Mouse (Mus musculus) kidney, embryonic 15.5 days (tissue): ENCODE data around the gene Shisa9. TPM values are rescaled to one million over a fixed set of nuclear protein-coding genes. Genes with fewer than 3 reads are reported as not detected.

Experiments
- ATAC-seq: fragments of 200-750 bp; cut with Nextera tagmentation; replicated peaks from 2 replicates; pipeline ENCODE4 v1.8.0; 2017; ENCODE audit warnings: moderate TSS enrichment; ENCODE audit not compliant: low FRiP score
- H3K27ac ChIP-seq: fragments of 300-500 bp; sonication (generic); 2 replicates; pipeline ENCODE4 v1.5.1; 2015; ENCODE audit warnings: mild to moderate bottlenecking, inconsistent platforms
- H3K27me3 ChIP-seq: fragments of 300-500 bp; sonication (generic); 2 replicates; pipeline ENCODE4 v1.6.1; 2015; ENCODE audit warnings: inconsistent platforms
- H3K36me3 ChIP-seq: fragments of 300-500 bp; sonication (generic); 2 replicates; pipeline ENCODE4 v1.6.1; 2015; ENCODE audit warnings: inconsistent platforms
- H3K4me1 ChIP-seq: fragments of 300-500 bp; sonication (generic); 2 replicates; pipeline ENCODE4 v1.6.1; 2015; ENCODE audit warnings: inconsistent platforms
- H3K4me2 ChIP-seq: fragments of 300-500 bp; sonication (generic); 2 replicates; pipeline ENCODE4 v1.6.1; 2015; ENCODE audit warnings: moderate library complexity, mild to moderate bottlenecking, inconsistent platforms
- H3K4me3 ChIP-seq: fragments of 300-500 bp; sonication (generic); replicated peaks from 2 replicates; pipeline ENCODE4 v1.5.1; 2015; ENCODE audit warnings: mild to moderate bottlenecking, inconsistent platforms
- H3K9ac ChIP-seq: fragments of 300-500 bp; sonication (generic); 2 replicates; pipeline ENCODE4 v1.6.1; 2015; ENCODE audit warnings: mild to moderate bottlenecking, inconsistent platforms
- H3K9me3 ChIP-seq: fragments of 300-500 bp; sonication (generic); replicated peaks from 2 replicates; pipeline ENCODE4 v1.6.1; 2016; ENCODE audit warnings: inconsistent platforms
- WGBS: fragments of 180-500 bp; shearing (Covaris S2); methylation state at CpG from one replicate; pipeline ENCODE4 v1.1.7; 2015; ENCODE audit warnings: mixed read lengths; 5-methylcytosine and 5-hydroxymethylcytosine counted together
- polyA plus RNA-seq: library from polyadenylated mRNA; unstranded; fragments of >200 nt; fragmentation: Nextera tagmentation; extraction: Ambion mirVana; gene quantifications from 2 replicates; pipeline ENCODE4 v1.2.1, GENCODE M21; 2015

The Shisa9 gene
- polyA plus RNA-seq, 1 experiment from 2014 or later: 1.3 TPM

DNA sequence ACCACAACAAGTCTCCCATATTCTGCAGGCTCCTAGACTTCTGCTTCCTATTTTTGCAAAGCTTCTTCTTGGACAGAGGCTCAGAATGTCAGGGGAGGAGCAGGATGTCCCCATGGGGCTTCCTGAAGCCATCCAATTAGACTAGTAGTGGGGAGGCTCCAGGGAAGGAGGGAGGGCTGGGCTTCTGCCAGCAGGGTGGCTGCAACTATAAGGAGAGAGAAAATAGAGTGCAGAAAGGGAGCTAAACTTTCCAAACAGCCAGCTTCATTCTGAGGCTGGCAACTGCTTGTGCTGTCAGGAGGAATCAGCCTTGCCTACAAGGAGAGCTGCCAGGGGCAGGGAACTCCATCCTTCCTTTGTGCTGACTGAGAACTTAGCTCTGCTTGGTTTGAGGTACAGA, 162.8 kb downstream of the Shisa9 start:
- Histone ChIP-seq H3K9me3 (no peaks in the 10 kb centered on the region), H3K36me3 (no peaks in the 10 kb centered on the region), H3K4me3 (no peak overlapping the region), H3K9ac (no peak overlapping the region), H3K27me3 (no peaks in the 10 kb centered on the region), H3K27ac (no peak overlapping the region), H3K4me1 (no peaks in the 10 kb centered on the region), H3K4me2 (no peak overlapping the region)
- no peak for ATAC-seq

DNA sequence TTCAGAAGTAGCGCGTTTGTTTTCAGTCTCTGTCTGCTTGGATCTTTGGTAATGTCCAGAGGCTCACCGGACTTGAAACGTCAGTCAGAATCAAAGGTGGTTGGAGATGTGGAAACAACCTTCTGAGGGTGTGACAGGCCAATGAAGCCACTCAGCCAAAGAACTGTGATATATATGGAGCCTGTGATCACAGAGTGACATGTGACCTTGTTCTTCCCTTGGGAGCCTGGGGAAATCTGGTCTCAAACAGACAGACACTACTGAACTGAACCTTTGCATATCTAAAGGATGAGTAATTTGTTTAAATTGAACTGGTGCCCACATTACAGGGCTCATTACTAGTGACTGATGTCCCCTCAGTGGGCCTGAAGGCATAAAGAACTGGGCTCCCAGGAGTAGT, 168.1 kb downstream of the Shisa9 start:
- H3K27me3 ChIP-seq: no peaks in the 10 kb centered on the region
- no peaks in the 10 kb centered on the region for H3K4me1 ChIP-seq
- no peaks in the 10 kb centered on the region for H3K9me3 ChIP-seq
- no peak overlapping the region for H3K9ac ChIP-seq
- no peaks in the 10 kb centered on the region for H3K36me3 ChIP-seq
- no peak overlapping the region for H3K27ac ChIP-seq
- no peak overlapping the region for H3K4me2 ChIP-seq
- ATAC-seq: no peak
- H3K4me3 ChIP-seq: no peak overlapping the region
- WGBS: 65% methylated on average over 4 of the region's 4 CpGs

DNA sequence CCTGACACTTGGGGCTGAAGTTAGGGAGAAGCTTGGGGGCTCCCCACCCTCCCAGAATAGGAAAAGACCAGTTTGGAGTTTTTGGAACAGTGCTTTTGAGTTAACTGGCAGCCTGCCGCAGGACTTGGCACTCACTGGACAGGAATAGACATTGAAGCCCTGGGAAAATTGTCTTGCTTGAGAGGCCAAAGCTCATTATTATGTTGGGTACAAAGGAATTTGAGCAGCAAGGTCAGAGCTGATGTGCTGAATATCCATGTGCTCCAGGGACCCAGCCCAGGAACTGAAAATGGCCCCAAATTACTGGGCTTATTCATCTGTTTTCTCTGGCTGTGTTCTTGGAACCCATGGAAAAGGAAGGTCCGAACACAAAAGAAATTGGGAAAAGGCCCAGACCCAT, 170.6 kb downstream of the Shisa9 start:
- H3K27me3 ChIP-seq: no peaks in the 10 kb centered on the region
- H3K4me1 ChIP-seq: no peaks in the 10 kb centered on the region
- H3K27ac ChIP-seq: no peak overlapping the region
- H3K4me2 ChIP-seq: no peak overlapping the region
- H3K36me3 ChIP-seq: no peaks in the 10 kb centered on the region
- WGBS: 73% methylated on average over 2 of the region's 2 CpGs
- ATAC-seq: no peak
- no peak overlapping the region for H3K4me3 ChIP-seq
- H3K9me3 ChIP-seq: no peaks in the 10 kb centered on the region
- no peak overlapping the region for H3K9ac ChIP-seq

DNA sequence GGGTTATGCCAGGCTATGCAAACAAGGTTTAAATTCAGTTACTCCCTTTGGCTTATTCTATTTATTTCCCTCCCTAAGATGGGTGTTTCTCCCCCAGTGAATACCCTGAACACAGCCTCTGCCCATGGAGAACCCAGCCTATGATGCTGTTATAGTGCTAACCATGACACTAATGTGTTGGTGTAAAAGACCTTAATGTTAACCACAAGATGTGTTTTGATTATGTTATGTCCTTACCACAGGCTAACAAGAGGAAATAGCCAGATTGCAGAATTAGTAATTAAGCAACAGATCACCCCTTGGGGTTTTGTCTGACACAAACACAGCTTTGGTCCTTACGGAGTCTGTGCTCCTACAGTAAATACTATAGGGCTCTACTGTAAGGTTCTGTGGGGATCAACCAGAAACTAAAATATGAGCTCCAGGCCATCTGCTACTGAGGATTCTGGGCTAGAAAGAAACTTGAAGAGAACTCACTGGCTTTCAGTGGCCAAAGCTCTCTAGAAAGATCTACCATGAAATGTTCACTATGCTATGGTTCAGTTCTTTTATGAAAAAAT, 189.6 kb downstream of the Shisa9 start:
- Histone ChIP-seq H3K4me2 (no peak overlapping the region), H3K27me3 (no peaks in the 10 kb centered on the region), H3K4me3 (no peak overlapping the region), H3K36me3 (no peaks in the 10 kb centered on the region), H3K9ac (no peak overlapping the region), H3K27ac (no peak overlapping the region), H3K9me3 (no peaks in the 10 kb centered on the region), H3K4me1 (no peaks in the 10 kb centered on the region)
- WGBS: 98% methylated on average over 1 of the region's 1 CpGs
- ATAC-seq: no peak

DNA sequence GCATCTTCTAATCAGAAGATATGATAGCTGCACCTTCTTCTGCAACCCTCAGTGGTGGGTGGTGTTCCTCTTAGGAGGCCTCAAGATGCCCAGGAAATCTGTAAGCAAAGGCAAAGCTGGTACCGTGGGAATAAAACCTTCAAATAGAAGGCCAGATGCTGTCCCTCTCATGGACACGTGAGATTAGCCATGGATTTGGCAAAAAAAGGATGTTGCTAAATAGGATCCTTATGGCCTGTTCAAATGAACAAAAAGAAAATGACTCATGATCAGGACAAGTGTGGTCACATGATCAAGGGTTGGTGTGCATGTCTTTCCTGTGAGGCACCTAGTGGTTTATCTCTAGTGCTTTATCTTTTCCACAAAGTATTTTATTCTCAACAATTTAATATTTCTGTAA, 194.1 kb downstream of the Shisa9 start:
- no peak overlapping the region for H3K9ac ChIP-seq

DNA sequence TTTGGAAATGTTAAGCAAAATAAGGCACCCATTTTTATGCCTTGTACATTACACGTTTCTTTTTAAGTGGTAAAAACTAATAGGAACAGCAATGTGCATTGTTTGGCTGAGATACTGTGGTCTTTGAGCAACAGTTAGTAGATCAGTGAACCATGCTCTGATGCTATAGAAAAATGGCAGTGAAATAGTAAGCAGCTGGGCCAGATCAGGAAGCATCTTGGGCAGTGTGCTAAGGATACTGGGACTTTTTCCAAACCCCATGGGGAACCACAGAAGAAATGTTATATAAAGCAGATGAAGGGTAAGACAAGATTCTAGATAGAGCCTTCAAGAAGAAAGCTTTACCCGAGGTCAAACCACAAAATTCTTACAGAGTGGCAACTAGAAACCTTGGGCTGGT, 205.8 kb downstream of the Shisa9 start:
- H3K36me3 ChIP-seq: no peaks in the 10 kb centered on the region
- H3K4me1 ChIP-seq: no peaks in the 10 kb centered on the region
- ATAC-seq: no peak
- no peak overlapping the region for H3K4me3 ChIP-seq
- H3K9ac ChIP-seq: no peak overlapping the region
- H3K27ac ChIP-seq: no peak overlapping the region
- no peaks in the 10 kb centered on the region for H3K27me3 ChIP-seq
- H3K4me2 ChIP-seq: no peak overlapping the region
- 72% methylated on average over 2 of the region's 2 CpGs for WGBS
- H3K9me3 ChIP-seq: no peaks in the 10 kb centered on the region

More for the DNA sequence above, 194.1 kb downstream of the Shisa9 start:
- no peak overlapping the region for H3K4me3 ChIP-seq
- no peak overlapping the region for H3K27ac ChIP-seq
- no peak overlapping the region for H3K4me2 ChIP-seq
- 93% methylated on average over 2 of the region's 2 CpGs for WGBS
- no peaks in the 10 kb centered on the region for H3K36me3 ChIP-seq
- no peaks in the 10 kb centered on the region for H3K9me3 ChIP-seq
- no peak for ATAC-seq
- H3K27me3 ChIP-seq: no peaks in the 10 kb centered on the region
- H3K4me1 ChIP-seq: no peaks in the 10 kb centered on the region

DNA sequence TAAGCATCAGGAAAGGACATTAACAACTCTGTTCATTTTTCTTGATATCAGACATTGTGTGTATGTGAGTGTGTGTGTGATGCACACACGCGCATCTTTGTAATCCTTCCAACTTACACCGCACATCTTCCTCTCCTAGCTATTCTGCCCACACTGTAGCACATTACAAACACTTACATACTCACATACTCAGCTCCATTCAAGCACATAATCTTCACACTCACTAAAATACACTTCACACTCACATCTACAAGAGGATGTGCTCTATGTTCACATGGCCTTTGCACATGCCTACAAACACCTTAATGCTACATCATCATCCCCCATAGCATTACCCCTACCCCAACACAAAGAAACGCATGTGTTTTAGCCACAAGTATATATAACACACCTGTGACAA, 212.9 kb downstream of the Shisa9 start:
- no peaks in the 10 kb centered on the region for H3K27me3 ChIP-seq
- H3K9me3 ChIP-seq: no peaks in the 10 kb centered on the region
- 86% methylated on average over 4 of the region's 4 CpGs for WGBS
- H3K4me3 ChIP-seq: no peak overlapping the region
- H3K4me1 ChIP-seq: no peaks in the 10 kb centered on the region
- H3K4me2 ChIP-seq: no peak overlapping the region
- no peak overlapping the region for H3K9ac ChIP-seq
- no peak for ATAC-seq
- no peak overlapping the region for H3K27ac ChIP-seq
- H3K36me3 ChIP-seq: no peaks in the 10 kb centered on the region

DNA sequence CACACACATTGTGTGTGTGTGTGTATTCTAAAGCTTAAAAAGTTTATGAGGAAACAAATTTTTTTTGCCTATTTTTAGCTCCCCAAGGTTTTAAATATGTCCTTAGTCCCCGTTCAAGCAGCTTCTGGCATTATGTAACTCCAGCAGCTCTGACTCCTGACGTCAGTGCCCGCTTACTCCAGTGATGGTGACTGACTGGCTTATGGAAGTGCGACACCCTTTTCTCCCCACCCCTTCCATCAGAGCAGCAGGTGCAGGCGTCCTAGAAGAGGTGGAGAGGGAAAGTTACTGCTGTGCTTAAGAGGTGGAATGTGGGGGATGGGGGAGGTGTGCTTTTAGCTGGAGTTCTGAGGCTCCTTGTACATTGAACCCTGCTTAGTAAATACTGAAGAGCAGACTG, 213.7 kb downstream of the Shisa9 start:
- no peak for ATAC-seq
- 50% methylated on average over 5 of the region's 5 CpGs for WGBS
- H3K27ac ChIP-seq: no peak overlapping the region

DNA sequence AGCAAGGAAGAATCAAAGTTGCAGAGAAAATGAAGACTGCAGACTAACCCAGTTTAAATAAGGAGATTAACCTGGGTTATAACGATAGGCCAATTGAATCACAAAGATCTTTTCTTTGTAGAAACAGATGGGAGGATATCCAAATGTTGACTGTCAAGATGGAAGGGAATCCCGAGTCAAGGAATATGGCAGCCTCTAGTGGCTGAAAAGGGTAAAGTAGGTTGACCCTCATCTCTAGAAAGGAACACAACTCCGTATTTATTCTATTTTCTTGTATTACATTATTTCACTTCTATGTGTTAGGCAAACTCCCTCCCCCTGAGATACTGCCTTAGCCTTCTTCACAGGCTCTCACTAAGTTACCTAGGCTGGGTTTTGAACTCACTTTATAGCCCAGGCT, 217.3 kb downstream of the Shisa9 start:
- Histone ChIP-seq H3K36me3 (no peaks in the 10 kb centered on the region), H3K4me2 (no peak overlapping the region), H3K9ac (no peak overlapping the region), H3K9me3 (no peaks in the 10 kb centered on the region), H3K27ac (no peak overlapping the region), H3K27me3 (no peaks in the 10 kb centered on the region), H3K4me1 (no peaks in the 10 kb centered on the region), H3K4me3 (no peak overlapping the region)
- ATAC-seq: no peak
- WGBS: 28% methylated on average over 3 of the region's 3 CpGs

More for the DNA sequence above, 213.7 kb downstream of the Shisa9 start:
- Histone ChIP-seq H3K27me3 (no peaks in the 10 kb centered on the region), H3K9me3 (no peaks in the 10 kb centered on the region), H3K4me1 (no peaks in the 10 kb centered on the region), H3K4me3 (no peak overlapping the region), H3K9ac (no peak overlapping the region), H3K36me3 (no peaks in the 10 kb centered on the region), H3K4me2 (no peak overlapping the region)

DNA sequence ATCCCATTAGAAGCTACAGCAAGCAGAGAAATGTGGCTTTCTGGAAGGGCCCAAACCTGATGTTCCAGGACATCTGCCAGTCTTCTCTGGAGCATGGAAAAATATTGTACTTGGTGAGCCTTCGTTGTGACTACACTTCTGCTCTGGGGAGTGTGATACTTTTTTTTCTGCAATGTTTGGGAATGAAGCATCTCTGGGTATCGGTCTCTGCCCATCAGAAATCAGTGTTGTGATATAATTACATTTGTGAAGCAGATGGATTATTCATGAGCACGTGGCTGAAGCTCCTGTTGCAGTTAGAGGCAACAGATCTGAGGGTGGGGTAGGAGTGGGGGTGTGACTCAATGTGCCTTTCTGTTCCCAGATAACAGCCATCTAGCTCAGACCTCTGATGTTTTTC, 218.2 kb downstream of the Shisa9 start:
- no peak for ATAC-seq
- no peaks in the 10 kb centered on the region for H3K9me3 ChIP-seq

DNA sequence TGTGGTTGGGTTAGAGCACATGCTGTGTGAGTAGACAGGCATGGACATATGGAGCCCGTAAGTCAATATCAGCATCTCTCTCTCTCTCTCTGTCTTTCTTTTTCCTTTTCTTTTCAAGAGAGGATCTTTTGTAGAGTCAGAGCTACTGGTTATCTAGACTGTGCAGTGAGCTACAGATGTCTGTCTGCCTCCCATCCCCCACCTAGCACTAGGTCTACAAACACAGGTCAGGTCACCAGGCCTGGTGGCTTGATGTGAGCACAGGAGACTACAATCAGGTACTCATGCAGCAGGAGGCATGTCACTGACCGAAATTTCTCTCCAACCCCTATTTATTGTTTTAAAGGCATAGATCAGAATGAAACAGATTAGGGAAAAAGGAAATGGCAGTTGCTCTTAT, 219.1 kb downstream of the Shisa9 start:
- Histone ChIP-seq H3K4me1 (no peaks in the 10 kb centered on the region), H3K9me3 (no peaks in the 10 kb centered on the region), H3K36me3 (no peaks in the 10 kb centered on the region), H3K27ac (no peak overlapping the region), H3K4me2 (no peak overlapping the region), H3K27me3 (no peaks in the 10 kb centered on the region), H3K4me3 (no peak overlapping the region), H3K9ac (no peak overlapping the region)
- 72% methylated on average over 2 of the region's 2 CpGs for WGBS
- ATAC-seq: no peak

More for the DNA sequence above, 218.2 kb downstream of the Shisa9 start:
- no peak overlapping the region for H3K27ac ChIP-seq
- no peak overlapping the region for H3K4me2 ChIP-seq
- H3K27me3 ChIP-seq: no peaks in the 10 kb centered on the region
- H3K4me3 ChIP-seq: no peak overlapping the region
- WGBS: 79% methylated on average over 3 of the region's 3 CpGs
- H3K4me1 ChIP-seq: no peaks in the 10 kb centered on the region
- no peaks in the 10 kb centered on the region for H3K36me3 ChIP-seq
- no peak overlapping the region for H3K9ac ChIP-seq

DNA sequence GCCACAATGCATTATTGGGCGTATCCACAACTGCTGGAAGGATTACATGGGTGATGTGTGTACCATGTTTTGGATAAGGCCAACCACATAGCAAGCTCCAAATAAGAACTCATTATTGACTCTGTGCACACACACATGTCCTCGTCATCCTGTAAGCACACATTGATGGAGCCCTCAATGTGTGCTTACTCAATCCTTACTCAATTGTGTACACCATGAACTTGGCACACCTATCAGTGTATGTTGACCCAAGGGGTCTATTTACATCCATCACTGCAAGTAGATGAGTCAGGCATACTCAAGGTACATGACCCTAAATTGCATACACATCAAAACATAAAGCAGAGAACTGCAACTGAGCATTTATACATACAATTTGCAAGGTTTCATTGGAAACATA, 220.5 kb downstream of the Shisa9 start:
- Histone ChIP-seq H3K9me3 (no peaks in the 10 kb centered on the region), H3K4me3 (no peak overlapping the region), H3K4me1 (no peaks in the 10 kb centered on the region), H3K27ac (no peak overlapping the region), H3K27me3 (no peaks in the 10 kb centered on the region), H3K4me2 (no peak overlapping the region), H3K9ac (no peak overlapping the region), H3K36me3 (no peaks in the 10 kb centered on the region)
- WGBS: 88% methylated on average over 2 of the region's 2 CpGs
- ATAC-seq: no peak

DNA sequence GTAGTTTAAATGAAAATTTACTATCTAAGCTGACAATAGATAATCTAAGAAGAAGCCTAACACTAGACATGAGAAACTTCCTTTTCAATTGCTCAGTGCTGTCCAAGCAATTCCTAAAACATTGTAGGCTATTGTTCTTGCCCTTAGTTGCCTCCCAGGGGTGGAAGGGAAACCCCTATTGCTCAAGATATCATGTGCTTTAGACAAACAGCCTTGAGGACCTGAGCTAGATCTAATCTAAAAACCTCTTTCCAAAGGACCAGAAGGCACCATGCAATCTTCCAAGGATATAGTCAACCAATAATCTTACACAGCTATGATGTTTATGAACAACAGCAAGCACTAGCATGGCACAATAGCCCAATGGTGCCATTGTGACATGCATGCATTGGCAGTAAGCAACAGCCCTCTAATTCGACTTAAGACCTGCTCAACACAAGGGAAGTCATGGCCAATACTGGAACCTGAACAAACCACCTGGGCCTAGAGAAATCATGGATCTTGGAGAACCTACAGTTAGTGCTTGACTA, 222.6 kb downstream of the Shisa9 start:
- Histone ChIP-seq H3K9ac (no peak overlapping the region), H3K36me3 (no peaks in the 10 kb centered on the region), H3K27ac (no peak overlapping the region), H3K4me3 (no peak overlapping the region), H3K27me3 (no peaks in the 10 kb centered on the region), H3K4me1 (no peaks in the 10 kb centered on the region), H3K4me2 (no peak overlapping the region), H3K9me3 (no peaks in the 10 kb centered on the region)
- ATAC-seq: no peak
- 72% methylated on average over 1 of the region's 1 CpGs for WGBS
